Mouse (Mus musculus) midbrain, embryonic 15.5 days (tissue): ENCODE measurements at regions not wholly inside any gene's neighbourhood (a gene's known extent, or its start where the extent isn't known, plus 50 kb on each side); places are given as distances from the start of the nearest gene placed in this dataset.

Experiments
- ATAC-seq: fragments of 200-750 bp; cut with Nextera tagmentation; replicated peaks from 2 replicates; pipeline ENCODE4 v1.8.0; 2017; ENCODE audit warnings: moderate TSS enrichment
- H3K27ac ChIP-seq: fragments of 300-500 bp; sonication (generic); 2 replicates; pipeline ENCODE4 v1.5.1; 2015; ENCODE audit warnings: mild to moderate bottlenecking, inconsistent platforms
- H3K27me3 ChIP-seq: fragments of 300-500 bp; sonication (generic); replicated peaks from 2 replicates; pipeline ENCODE4 v1.6.1; 2015; ENCODE audit warnings: inconsistent platforms
- H3K36me3 ChIP-seq: fragments of 300-500 bp; sonication (generic); replicated peaks from 2 replicates; pipeline ENCODE4 v1.6.1; 2015; ENCODE audit warnings: inconsistent platforms
- H3K4me1 ChIP-seq: fragments of 300-500 bp; sonication (generic); 2 replicates; pipeline ENCODE4 v1.6.1; 2015; ENCODE audit warnings: inconsistent platforms
- H3K4me2 ChIP-seq: fragments of 300-500 bp; sonication (generic); 2 replicates; pipeline ENCODE4 v1.6.1; 2015; ENCODE audit warnings: inconsistent platforms, mild to moderate bottlenecking, moderate library complexity
- H3K4me3 ChIP-seq: fragments of 300-500 bp; sonication (generic); 2 replicates; pipeline ENCODE4 v1.5.1; 2015; ENCODE audit warnings: mild to moderate bottlenecking, inconsistent platforms
- H3K9ac ChIP-seq: fragments of 300-500 bp; sonication (generic); 2 replicates; pipeline ENCODE4 v1.6.1; 2015; ENCODE audit warnings: mild to moderate bottlenecking, inconsistent platforms
- H3K9me3 ChIP-seq: fragments of 300-500 bp; sonication (generic); 2 replicates; pipeline ENCODE4 v1.6.1; 2016; ENCODE audit warnings: inconsistent platforms
- WGBS: fragments of 180-500 bp; shearing (Covaris S2); methylation state at CpG from one replicate; pipeline ENCODE4 v1.1.7; 2015; ENCODE audit warnings: mixed read lengths; 5-methylcytosine and 5-hydroxymethylcytosine counted together

DNA sequence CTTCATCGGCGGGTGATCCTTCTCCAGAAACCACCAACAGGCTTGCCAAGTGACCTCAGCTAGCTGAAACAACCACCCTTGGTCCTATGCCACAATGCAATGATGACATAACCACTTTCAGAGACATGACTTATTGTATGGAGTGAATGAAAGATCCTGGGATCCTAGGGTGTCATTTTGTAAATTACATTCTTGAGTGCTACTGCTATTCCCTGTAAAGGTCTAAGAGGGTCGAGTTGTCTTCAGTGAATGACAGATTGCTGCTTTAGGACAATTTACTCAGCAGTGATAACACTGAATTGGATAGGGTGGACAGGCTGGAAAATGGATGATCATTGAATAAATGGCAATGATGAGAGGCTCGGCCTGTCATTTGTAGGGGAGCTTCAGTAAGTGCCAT is 692.4 kb downstream of the Gm9008 start:
- Histone ChIP-seq H3K4me1 (no peaks in the 10 kb centered on the region), H3K9ac (no peak overlapping the region), H3K27ac (no peak overlapping the region), H3K27me3 (no peaks in the 10 kb centered on the region), H3K4me3 (no peak overlapping the region), H3K4me2 (no peak overlapping the region), H3K36me3 (no peaks in the 10 kb centered on the region), H3K9me3 (no peaks in the 10 kb centered on the region)
- ATAC-seq, result no peak
- WGBS, result 81% methylated on average over 4 of the region's 4 CpGs

DNA sequence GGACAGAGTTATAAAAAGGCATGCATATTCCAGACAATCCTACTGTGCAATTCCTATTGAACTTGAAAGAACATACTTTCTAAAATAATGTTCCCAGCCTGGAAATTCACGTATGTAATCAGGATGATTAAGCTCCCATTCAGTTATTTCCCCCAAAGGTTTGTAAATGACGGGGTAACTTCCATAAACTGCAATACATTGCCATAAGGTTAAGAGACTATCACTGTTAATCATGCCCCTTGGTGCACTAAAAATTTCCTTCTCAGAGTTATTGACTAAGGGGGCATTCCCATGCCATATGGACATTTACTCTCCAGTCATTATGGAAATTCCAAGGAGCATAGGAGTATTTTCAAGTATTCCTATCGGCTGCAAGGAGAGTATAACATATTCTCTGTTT is 697.6 kb downstream of the Gm9008 start:
- Histone ChIP-seq H3K4me3 (no peak overlapping the region), H3K27ac (peak overlapping the region; percentile 45), H3K27me3 (no peaks in the 10 kb centered on the region), H3K9ac (no peak overlapping the region), H3K4me1 (0 out of 2 replicates have a peak, but pooled peaks cover 6% of the 10 kb centered on the region), H3K36me3 (no peaks in the 10 kb centered on the region), H3K4me2 (no peak overlapping the region), H3K9me3 (no peaks in the 10 kb centered on the region)
- 51% methylated on average over 3 of the region's 3 CpGs for WGBS
- ATAC-seq, result no peak

DNA sequence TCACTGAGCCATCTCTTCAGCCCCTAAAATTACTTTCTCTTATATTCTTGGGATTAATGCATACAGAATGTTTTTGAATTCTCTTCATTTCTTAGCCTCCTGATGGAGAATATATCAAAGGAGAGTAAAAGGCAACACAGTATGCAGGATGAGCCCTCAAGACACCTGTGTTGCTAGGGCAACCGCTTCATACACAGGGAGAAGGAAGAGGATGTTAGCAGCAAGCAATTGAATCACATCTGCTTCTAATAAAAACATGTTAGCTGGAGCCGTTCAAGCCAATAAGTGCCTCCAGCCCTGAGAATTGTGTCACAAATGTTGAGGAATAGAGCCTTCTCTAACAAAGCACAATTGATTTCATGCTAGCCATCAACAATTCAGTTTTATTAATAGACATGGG is 698.0 kb downstream of the Gm9008 start:
- H3K36me3 ChIP-seq, result no peaks in the 10 kb centered on the region
- H3K9me3 ChIP-seq, result no peaks in the 10 kb centered on the region
- no peak overlapping the region for H3K4me2 ChIP-seq
- H3K27me3 ChIP-seq, result no peaks in the 10 kb centered on the region
- 48% methylated on average over 2 of the region's 2 CpGs for WGBS
- H3K9ac ChIP-seq, result no peak overlapping the region
- H3K4me3 ChIP-seq, result no peak overlapping the region
- ATAC-seq, result peak; percentile 89
- 0 out of 2 replicates have a peak, but pooled peaks cover 6% of the 10 kb centered on the region for H3K4me1 ChIP-seq
- peak overlapping the region; percentile 45 for H3K27ac ChIP-seq

DNA sequence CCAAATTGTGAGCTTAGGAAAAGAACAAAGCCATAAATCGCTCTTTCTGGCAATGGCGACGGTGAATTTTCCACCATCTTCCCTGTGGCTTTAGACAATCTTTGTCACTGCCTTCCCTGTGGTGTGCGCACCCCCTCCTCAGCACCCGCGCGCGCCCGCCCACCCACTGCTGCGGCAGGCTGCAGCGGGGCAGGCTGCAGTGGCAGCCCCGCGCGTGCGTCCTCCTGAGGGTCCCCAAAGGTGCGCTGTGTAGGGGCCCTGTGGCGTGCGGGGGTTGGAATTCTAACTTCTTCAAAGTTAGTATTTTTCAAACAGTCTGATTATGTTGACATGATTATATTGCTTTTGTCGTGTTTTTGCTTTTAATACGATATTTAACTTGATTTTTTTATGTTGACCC is 714.9 kb downstream of the Gm9008 start:
- WGBS, result 66% methylated on average over 20 of the region's 20 CpGs
- Histone ChIP-seq H3K27ac (no peak overlapping the region), H3K9ac (no peak overlapping the region), H3K36me3 (no peaks in the 10 kb centered on the region), H3K4me1 (no peaks in the 10 kb centered on the region), H3K9me3 (no peaks in the 10 kb centered on the region), H3K27me3 (no peaks in the 10 kb centered on the region), H3K4me3 (no peak overlapping the region), H3K4me2 (0 out of 2 replicates have a peak overlapping the region, but pooled peaks have one; percentile 25)
- no peak for ATAC-seq

DNA sequence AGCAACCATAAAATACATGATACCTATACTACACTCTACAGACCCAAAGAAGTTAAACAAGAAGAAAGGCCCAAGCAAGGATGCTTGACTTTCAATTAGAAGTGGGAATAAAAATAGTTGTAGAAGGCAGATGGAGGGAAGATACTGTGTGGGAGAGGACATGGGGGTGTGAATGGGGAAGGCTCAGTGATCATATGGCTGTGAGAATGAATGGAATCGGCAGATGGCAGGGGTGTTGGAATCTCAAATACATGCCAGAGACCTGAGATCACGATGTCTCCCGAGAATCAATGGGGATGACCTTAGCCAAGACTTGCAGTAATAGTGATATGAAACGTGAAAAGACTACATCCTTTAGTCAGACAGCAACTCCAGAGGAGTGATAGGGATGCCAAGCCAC is 734.5 kb downstream of the Gm9008 start:
- ATAC-seq, result no peak
- WGBS, result 91% methylated on average over 4 of the region's 4 CpGs
- Histone ChIP-seq H3K27ac (no peak overlapping the region), H3K4me2 (no peak overlapping the region), H3K4me3 (no peak overlapping the region), H3K9me3 (no peaks in the 10 kb centered on the region), H3K36me3 (no peaks in the 10 kb centered on the region), H3K9ac (no peak overlapping the region), H3K27me3 (no peaks in the 10 kb centered on the region), H3K4me1 (no peaks in the 10 kb centered on the region)

DNA sequence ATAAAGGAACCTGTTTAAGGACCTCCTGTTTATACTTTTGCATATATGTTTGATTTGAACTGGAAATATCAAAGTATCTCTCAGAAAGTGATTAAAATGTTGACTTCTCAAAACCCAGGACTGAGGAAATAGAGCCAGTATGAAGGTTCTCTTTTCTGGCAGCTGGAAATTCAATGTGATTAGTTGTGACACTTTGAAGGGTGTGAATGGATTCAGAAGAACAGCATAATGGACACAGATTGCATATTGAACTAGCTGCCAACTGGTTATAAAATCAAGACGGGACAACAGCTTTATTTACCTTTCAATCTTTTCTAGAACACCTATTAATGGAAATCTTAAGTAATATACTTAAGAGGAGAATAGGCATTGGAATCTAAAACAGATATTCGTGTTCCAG is 741.4 kb downstream of the Gm9008 start:
- no peaks in the 10 kb centered on the region for H3K4me1 ChIP-seq
- ATAC-seq, result no peak
- no peaks in the 10 kb centered on the region for H3K9me3 ChIP-seq
- H3K4me2 ChIP-seq, result no peak overlapping the region
- H3K27ac ChIP-seq, result no peak overlapping the region
- 46% methylated on average over 2 of the region's 2 CpGs for WGBS
- H3K27me3 ChIP-seq, result no peaks in the 10 kb centered on the region
- H3K36me3 ChIP-seq, result no peaks in the 10 kb centered on the region
- H3K9ac ChIP-seq, result no peak overlapping the region
- no peak overlapping the region for H3K4me3 ChIP-seq
